Mouse (Mus musculus): Measurements from ENCODE around the gene Mcl1. TPM values are rescaled to one million over a fixed set of nuclear protein-coding genes. Genes with fewer than 3 reads are reported as not detected.

Gene Mcl1
- polyA plus RNA-seq, 1 experiment from 2014 or later = 91.1 TPM

DNA sequence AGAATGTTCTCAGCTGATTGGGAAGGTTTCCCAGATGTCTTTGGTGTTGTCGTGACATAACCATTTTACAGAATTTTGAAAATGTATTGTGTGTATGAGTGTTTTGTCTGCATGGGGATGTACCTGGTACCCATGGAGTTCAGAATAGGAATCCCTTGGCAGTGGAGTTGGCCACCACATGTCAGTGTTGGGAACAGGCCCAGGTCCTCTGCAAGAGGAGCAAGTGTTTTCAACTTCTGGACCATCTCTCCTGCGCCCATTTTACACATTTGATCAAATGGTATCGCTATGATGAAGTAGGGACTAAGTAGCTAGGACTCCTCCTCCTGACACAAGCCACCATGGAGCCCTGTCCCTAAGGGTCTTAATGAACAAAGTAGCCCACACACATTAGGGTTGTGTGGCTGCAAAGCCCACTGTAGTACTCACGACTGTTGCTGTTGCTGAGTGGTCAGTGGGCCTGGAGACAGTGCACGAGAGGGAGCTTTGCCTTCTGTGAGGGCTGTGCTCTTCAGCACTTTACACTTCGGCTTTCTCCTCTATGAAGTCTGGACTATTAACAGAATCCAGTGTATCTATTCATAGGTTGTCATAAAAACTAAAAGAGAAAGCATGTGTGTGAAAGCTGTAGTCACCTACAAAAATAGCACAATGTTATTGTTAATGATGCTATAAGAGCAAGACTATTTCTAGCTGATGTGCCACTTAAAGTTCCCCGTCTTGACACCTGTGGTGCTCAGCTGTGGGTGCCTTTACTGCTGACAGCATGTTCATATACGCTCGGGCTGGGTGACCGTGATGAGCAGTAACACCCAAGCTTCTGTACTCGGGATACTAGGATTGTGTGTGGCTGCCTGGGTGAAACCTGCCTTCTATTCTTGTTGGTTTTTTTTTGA, 36.5 kb downstream of the Mcl1 start:
- 88% methylated on average over 11 of the region's 11 CpGs for WGBS
- Histone ChIP-seq H3K4me1 (peaks cover 20% of the 10 kb centered on the region), H3K9me3 (no peaks in the 10 kb centered on the region), H3K27me3 (replicated peaks) (no peaks in the 10 kb centered on the region), H3K4me3 (no peak overlapping the region), H3K27ac (no peak overlapping the region), H3K4me2 (replicated peaks) (no peak overlapping the region), H3K36me3 (peaks cover 5% of the 10 kb centered on the region; the same call in 1 of the 2 replicates), H3K9ac (no peak overlapping the region)
- ATAC-seq (ENCODE audit: low FRiP score, low read depth) = no peak

DNA sequence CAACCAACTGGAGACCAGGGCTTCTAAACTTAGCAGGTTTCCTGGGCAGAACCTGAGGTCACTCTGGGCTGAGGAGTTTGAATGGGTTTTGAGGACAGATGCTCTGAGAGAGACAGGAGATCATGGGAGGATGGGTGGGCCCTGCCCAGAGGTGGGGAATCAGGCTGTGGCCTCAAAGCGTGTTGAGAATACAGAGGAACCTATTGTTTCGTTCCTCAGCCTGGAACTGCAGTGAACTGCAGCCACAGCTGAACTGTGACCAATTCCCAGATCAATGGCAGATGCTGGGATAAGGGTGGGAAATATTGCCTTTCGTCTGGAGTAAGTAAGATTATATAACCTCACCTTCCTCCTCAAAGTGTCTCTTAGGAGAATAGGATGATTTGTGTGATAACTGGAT, 37.2 kb downstream of the Mcl1 start:
- ATAC-seq (ENCODE audit: low FRiP score, low read depth) = 0 out of 2 replicates have a peak, but pooled peaks have one; percentile 33
- Histone ChIP-seq H3K27me3 (replicated peaks) (no peaks in the 10 kb centered on the region), H3K9ac (no peak overlapping the region), H3K36me3 (peaks cover 5% of the 10 kb centered on the region; the same call in 1 of the 2 replicates), H3K4me3 (no peak overlapping the region), H3K9me3 (no peaks in the 10 kb centered on the region), H3K4me2 (replicated peaks) (no peak overlapping the region), H3K4me1 (peaks cover 20% of the 10 kb centered on the region), H3K27ac (no peak overlapping the region)
- 33% methylated on average over 3 of the region's 3 CpGs for WGBS

DNA sequence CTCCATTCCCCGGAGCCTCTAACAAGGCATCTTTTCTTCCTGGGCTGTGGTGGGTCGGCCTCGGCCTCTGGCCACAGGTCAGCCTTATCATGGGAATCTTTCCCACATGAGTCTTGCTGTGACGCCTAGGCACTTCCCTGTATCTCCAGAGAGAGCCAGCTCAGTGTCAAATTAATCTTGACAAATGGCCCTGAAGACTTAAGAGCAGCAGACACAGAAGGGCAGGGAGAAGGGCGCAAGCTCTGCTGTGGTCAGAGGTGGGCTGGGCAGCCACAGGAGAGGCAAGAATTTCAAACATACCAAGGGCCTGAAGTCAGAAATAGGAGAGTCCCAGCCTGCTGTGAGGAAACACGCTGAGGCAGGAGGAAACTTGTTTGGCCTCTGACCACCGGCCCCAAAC, 37.8 kb downstream of the Mcl1 start:
- WGBS = 27% methylated on average over 7 of the region's 7 CpGs
- H3K4me3 ChIP-seq = no peak overlapping the region
- no peaks in the 10 kb centered on the region for H3K9me3 ChIP-seq
- no peak for ATAC-seq (ENCODE audit: low FRiP score, low read depth)
- H3K4me2 ChIP-seq (replicated peaks) = no peak overlapping the region
- H3K27me3 ChIP-seq (replicated peaks) = no peaks in the 10 kb centered on the region
- no peak overlapping the region for H3K27ac ChIP-seq
- H3K9ac ChIP-seq = no peak overlapping the region
- peaks cover 20% of the 10 kb centered on the region for H3K4me1 ChIP-seq
- peaks cover 2% of the 10 kb centered on the region; the same call in 1 of the 2 replicates for H3K36me3 ChIP-seq

GRCm38 (mm10) chr3:95698286-95698685, 39.7 kb downstream of the Mcl1 start:
- ATAC-seq (ENCODE audit: low FRiP score, low read depth) = no peak
- 88% methylated on average over 4 of the region's 4 CpGs for WGBS
- no peaks in the 10 kb centered on the region for H3K36me3 ChIP-seq
- no peak overlapping the region for H3K4me3 ChIP-seq
- no peaks in the 10 kb centered on the region for H3K9me3 ChIP-seq
- no peaks in the 10 kb centered on the region for H3K27me3 ChIP-seq (replicated peaks)
- H3K27ac ChIP-seq = no peak overlapping the region
- no peak overlapping the region for H3K4me2 ChIP-seq (replicated peaks)
- no peak overlapping the region for H3K9ac ChIP-seq
- H3K4me1 ChIP-seq = peaks cover 31% of the 10 kb centered on the region

DNA sequence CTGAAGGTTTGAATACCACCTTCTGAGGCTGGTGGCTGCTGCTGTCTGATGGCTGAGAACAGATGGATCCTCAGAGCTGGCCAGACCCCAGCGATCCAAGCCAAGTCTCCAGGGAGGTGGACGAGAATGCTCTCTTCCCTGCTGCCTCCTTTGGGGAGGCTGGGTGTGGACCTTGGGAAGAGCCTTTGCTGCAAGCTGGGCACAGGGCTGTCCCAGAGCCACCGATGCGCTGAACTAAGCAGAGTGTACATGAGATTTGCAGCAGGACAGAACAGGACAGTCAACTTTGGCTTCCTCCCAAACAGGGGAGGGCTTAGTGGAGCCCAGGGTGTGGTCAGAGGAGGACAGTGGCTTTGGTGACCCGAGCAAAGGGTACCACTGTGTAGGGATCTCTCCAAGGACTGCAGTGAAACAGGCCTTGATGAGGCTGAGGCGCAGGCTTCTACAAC, 41.7 kb downstream of the Mcl1 start:
- no peaks in the 10 kb centered on the region for H3K36me3 ChIP-seq
- 56% methylated on average over 6 of the region's 6 CpGs for WGBS
- H3K4me3 ChIP-seq = no peak overlapping the region
- H3K4me2 ChIP-seq (replicated peaks) = no peak overlapping the region
- peaks cover 25% of the 10 kb centered on the region for H3K4me1 ChIP-seq
- no peaks in the 10 kb centered on the region for H3K9me3 ChIP-seq
- H3K27me3 ChIP-seq (replicated peaks) = no peaks in the 10 kb centered on the region
- no peak overlapping the region for H3K9ac ChIP-seq
- no peak for ATAC-seq (ENCODE audit: low FRiP score, low read depth)
- no peak overlapping the region for H3K27ac ChIP-seq

DNA sequence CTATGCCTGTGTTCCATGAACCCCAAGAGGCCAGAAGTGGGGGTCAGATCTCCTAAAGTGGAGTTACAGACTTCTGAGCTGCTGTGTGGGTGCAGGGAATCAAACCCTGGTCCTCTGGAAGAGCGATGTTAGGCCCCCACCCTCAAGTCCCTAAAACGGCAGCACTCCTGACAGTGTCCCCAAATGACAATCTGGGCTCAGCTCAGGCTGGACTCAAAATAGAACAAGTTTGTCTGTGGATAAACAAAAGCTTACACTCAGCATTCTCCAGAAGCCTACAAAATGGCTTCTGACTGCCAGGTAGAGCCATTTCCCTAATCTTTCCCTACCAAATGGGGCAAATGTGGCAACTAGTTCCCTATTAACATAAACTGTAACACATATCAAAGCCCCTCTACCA, 42.5 kb downstream of the Mcl1 start:
- Histone ChIP-seq H3K4me3 (no peak overlapping the region), H3K27ac (no peak overlapping the region), H3K9me3 (no peaks in the 10 kb centered on the region), H3K36me3 (no peaks in the 10 kb centered on the region), H3K27me3 (replicated peaks) (no peaks in the 10 kb centered on the region), H3K4me1 (peaks cover 17% of the 10 kb centered on the region), H3K4me2 (replicated peaks) (no peak overlapping the region), H3K9ac (no peak overlapping the region)
- 75% methylated on average over 2 of the region's 2 CpGs for WGBS
- ATAC-seq (ENCODE audit: low FRiP score, low read depth) = no peak

DNA sequence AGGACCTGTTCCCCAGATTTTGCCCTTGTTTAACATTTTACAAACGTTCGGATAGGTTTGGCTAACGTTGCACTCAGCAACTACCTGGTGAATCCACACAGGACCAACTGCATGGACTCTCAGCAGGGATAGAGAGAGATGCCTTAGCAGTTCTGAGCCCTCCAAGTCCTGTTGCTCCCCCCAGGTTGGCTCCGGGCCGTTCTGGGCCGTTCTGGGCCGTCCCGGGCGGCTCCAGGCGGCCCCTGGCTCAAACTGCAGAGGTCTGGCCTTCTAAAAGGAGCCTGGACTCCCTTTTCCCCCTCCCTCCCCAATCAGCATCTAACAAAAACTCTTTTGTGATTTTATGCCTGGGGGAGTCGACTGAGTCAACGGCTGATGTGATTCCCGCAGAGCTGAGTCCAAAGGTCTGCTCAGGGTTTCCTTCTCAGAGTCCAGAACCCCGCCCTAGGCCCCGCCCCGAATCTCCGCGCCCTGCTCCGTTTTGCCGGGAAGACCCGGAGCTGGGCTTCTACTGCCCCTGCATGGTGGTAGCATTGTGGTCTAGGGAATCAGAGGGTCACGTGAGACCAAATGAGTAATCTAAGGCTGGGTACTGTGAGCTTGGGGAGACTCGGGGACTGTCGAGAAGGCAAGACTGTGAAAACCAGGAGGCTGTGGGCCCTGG, 43.4 kb downstream of the Mcl1 start:
- no peaks in the 10 kb centered on the region for H3K27me3 ChIP-seq (replicated peaks)
- no peaks in the 10 kb centered on the region for H3K9me3 ChIP-seq
- no peaks in the 10 kb centered on the region for H3K36me3 ChIP-seq
- H3K9ac ChIP-seq = peak overlapping the region; percentile 48
- 4% methylated on average over 24 of the region's 24 CpGs for WGBS
- peaks cover 11% of the 10 kb centered on the region for H3K4me1 ChIP-seq
- peak overlapping the region; percentile 58 for H3K4me2 ChIP-seq (replicated peaks)
- peak; percentile 90 for ATAC-seq (ENCODE audit: low FRiP score, low read depth)
- H3K4me3 ChIP-seq = no peak overlapping the region; the same call in 1 of the 2 replicates
- no peak overlapping the region for H3K27ac ChIP-seq

- no peak overlapping the region for H3K27ac ChIP-seq
- no peaks in the 10 kb centered on the region for H3K27me3 ChIP-seq (replicated peaks)
- 93% methylated on average over 3 of the region's 3 CpGs for WGBS
- no peak overlapping the region for H3K4me3 ChIP-seq
- no peak overlapping the region for H3K9ac ChIP-seq
- no peak for ATAC-seq (ENCODE audit: low FRiP score, low read depth)
- H3K4me2 ChIP-seq (replicated peaks) = no peak overlapping the region
- H3K9me3 ChIP-seq = no peaks in the 10 kb centered on the region
- H3K4me1 ChIP-seq = peaks cover 11% of the 10 kb centered on the region
- H3K36me3 ChIP-seq = no peaks in the 10 kb centered on the region
Observed at GRCm38 (mm10) chr3:95703276-95703675, 44.7 kb downstream of the Mcl1 start.

DNA sequence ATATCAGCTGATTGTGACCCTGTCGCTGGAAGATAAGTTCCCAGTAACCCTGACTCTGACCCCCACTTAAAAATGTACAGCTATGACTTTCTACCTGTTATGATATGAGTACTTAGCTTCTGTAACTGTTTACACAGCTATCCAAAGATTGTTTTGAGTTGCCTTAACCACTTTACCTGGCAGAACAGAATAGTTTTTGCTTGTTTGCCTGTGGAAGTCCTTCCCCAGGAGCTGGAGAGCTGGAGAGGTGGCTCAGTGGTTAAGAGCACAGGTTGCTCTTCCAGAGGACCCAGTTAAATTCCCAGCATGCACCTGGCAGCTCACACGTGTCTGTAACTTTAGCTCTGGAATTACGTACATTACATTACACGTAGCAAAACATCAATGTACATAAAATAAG, 46.0 kb downstream of the Mcl1 start:
- Histone ChIP-seq H3K36me3 (no peaks in the 10 kb centered on the region), H3K27me3 (replicated peaks) (no peaks in the 10 kb centered on the region), H3K27ac (no peak overlapping the region), H3K4me2 (replicated peaks) (no peak overlapping the region), H3K9ac (no peak overlapping the region), H3K4me1 (peaks cover 11% of the 10 kb centered on the region), H3K4me3 (no peak overlapping the region), H3K9me3 (no peaks in the 10 kb centered on the region)
- ATAC-seq (ENCODE audit: low FRiP score, low read depth) = no peak
- 90% methylated on average over 4 of the region's 4 CpGs for WGBS

DNA sequence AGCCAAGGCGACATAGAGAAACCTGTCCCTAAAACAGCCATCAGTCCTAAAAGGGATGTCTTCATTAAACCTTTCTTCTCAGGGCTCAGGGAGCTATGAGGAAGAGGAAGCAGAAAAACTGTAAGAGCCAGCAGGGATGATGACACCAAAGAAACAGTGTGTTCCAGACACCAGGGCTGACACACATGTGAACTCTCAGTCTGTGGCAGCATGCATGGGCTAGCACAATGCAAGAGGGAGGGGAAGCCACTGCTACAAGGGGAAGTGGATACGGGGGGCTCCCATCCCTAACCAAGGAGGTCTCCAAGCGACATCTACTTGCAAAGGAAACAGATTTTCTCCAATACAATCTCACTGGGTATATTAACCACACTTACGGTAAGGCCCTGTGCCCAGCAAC, 47.7 kb downstream of the Mcl1 start:
- WGBS = 92% methylated on average over 4 of the region's 4 CpGs

DNA sequence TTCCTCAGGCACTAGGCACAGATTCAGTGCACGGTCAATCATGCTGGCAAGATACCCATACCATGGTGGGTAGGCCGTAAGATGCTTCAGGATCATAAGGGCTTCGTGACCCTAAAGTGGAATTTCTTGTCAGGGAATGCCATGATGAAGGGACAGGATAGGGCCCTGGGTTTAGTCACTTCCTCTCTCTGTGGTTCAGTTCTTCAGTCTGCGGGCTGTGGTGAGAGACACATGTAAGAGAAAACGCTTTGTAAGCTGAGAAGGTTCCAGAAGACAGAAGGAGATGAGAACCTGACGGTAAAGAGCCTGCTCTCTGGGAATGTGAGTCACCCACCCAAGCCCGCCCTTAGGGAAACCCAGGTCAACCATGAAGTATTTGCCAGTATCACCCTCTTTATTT, 48.9 kb downstream of the Mcl1 start:
- Histone ChIP-seq H3K9ac (no peak overlapping the region), H3K4me2 (replicated peaks) (no peak overlapping the region), H3K4me3 (no peak overlapping the region), H3K27me3 (replicated peaks) (no peaks in the 10 kb centered on the region), H3K9me3 (0 out of 2 replicates have a peak, but pooled peaks cover under 1% of the 10 kb centered on the region), H3K4me1 (no peaks in the 10 kb centered on the region), H3K27ac (no peak overlapping the region), H3K36me3 (no peaks in the 10 kb centered on the region)
- ATAC-seq (ENCODE audit: low FRiP score, low read depth) = no peak
- WGBS = 88% methylated on average over 7 of the region's 7 CpGs

More for the DNA sequence above, 47.7 kb downstream of the Mcl1 start:
- H3K27me3 ChIP-seq (replicated peaks) = no peaks in the 10 kb centered on the region
- no peak overlapping the region for H3K27ac ChIP-seq
- no peak for ATAC-seq (ENCODE audit: low FRiP score, low read depth)
- no peak overlapping the region for H3K9ac ChIP-seq
- no peak overlapping the region for H3K4me2 ChIP-seq (replicated peaks)
- no peaks in the 10 kb centered on the region for H3K9me3 ChIP-seq
- H3K4me3 ChIP-seq = no peak overlapping the region
- peaks cover 11% of the 10 kb centered on the region for H3K4me1 ChIP-seq
- H3K36me3 ChIP-seq = no peaks in the 10 kb centered on the region

- Histone ChIP-seq H3K27ac (no peak overlapping the region), H3K4me3 (no peak overlapping the region), H3K36me3 (no peaks in the 10 kb centered on the region), H3K9me3 (0 out of 2 replicates have a peak, but pooled peaks cover 10% of the 10 kb centered on the region), H3K9ac (no peak overlapping the region), H3K4me1 (no peaks in the 10 kb centered on the region), H3K4me2 (replicated peaks) (no peak overlapping the region), H3K27me3 (replicated peaks) (no peaks in the 10 kb centered on the region)
- ATAC-seq (ENCODE audit: low FRiP score, low read depth) = no peak
- whole genome bisulfite sequencing = 92% methylated on average over 4 of the region's 4 CpGs
Observed at GRCm38 (mm10) chr3:95709044-95709443, 50.5 kb downstream of the Mcl1 start.

Measured in neural tube, embryonic 12.5 days (tissue).